Mouse (Mus musculus): ENCODE results near the gene Plekho1. TPM values are rescaled to one million over a fixed set of nuclear protein-coding genes. Genes with fewer than 3 reads are reported as not detected.

The Plekho1 gene
- polyA plus RNA-seq, 1 experiment from 2014 or later = 6.6 TPM

- H3K9me3 ChIP-seq (replicated peaks) = no peaks in the 10 kb centered on the region
- no peak overlapping the region for H3K9ac ChIP-seq
- 36% methylated on average over 6 of the region's 6 CpGs for WGBS (ENCODE audit: insufficient replicate concordance)
- H3K36me3 ChIP-seq (replicated peaks) = no peaks in the 10 kb centered on the region
- H3K4me2 ChIP-seq = no peak overlapping the region
- no peak for ATAC-seq (ENCODE audit: insufficient read depth)
- no peaks in the 10 kb centered on the region for H3K4me1 ChIP-seq (replicated peaks)
- no peak overlapping the region for H3K27ac ChIP-seq (replicated peaks)
- H3K4me3 ChIP-seq (replicated peaks) = no peak overlapping the region
- no peaks in the 10 kb centered on the region for H3K27me3 ChIP-seq
These were observed 36.3 kb upstream of the Plekho1 start for GRCm38 (mm10) chr3:96031991-96032651.

GRCm38 (mm10) chr3:96029766-96030165 is 34.0 kb upstream of the Plekho1 start:
- no peak overlapping the region for H3K4me3 ChIP-seq (replicated peaks)
- H3K4me1 ChIP-seq (replicated peaks) = no peaks in the 10 kb centered on the region
- no peak overlapping the region for H3K27ac ChIP-seq (replicated peaks)
- no peaks in the 10 kb centered on the region for H3K36me3 ChIP-seq (replicated peaks)
- no peak overlapping the region for H3K4me2 ChIP-seq
- H3K27me3 ChIP-seq = no peaks in the 10 kb centered on the region
- no peak for ATAC-seq (ENCODE audit: insufficient read depth)
- no peak overlapping the region for H3K9ac ChIP-seq
- WGBS (ENCODE audit: insufficient replicate concordance) = 86% methylated on average over 11 of the region's 11 CpGs
- H3K9me3 ChIP-seq (replicated peaks) = no peaks in the 10 kb centered on the region

- Histone ChIP-seq H3K4me2 (no peak overlapping the region), H3K4me3 (replicated peaks) (no peak overlapping the region), H3K36me3 (replicated peaks) (no peaks in the 10 kb centered on the region), H3K9me3 (replicated peaks) (no peaks in the 10 kb centered on the region), H3K4me1 (replicated peaks) (no peaks in the 10 kb centered on the region), H3K9ac (no peak overlapping the region), H3K27ac (replicated peaks) (no peak overlapping the region), H3K27me3 (no peaks in the 10 kb centered on the region)
- no peak for ATAC-seq (ENCODE audit: insufficient read depth)
- 83% methylated on average over 3 of the region's 3 CpGs for WGBS (ENCODE audit: insufficient replicate concordance)
These were observed 33.5 kb upstream of the Plekho1 start for GRCm38 (mm10) chr3:96029336-96029735.

GRCm38 (mm10) chr3:96027875-96028274 is 32.1 kb upstream of the Plekho1 start:
- Histone ChIP-seq H3K9me3 (replicated peaks) (no peaks in the 10 kb centered on the region), H3K4me1 (replicated peaks) (no peaks in the 10 kb centered on the region), H3K36me3 (replicated peaks) (no peaks in the 10 kb centered on the region), H3K27me3 (no peaks in the 10 kb centered on the region), H3K27ac (replicated peaks) (no peak overlapping the region), H3K4me3 (replicated peaks) (no peak overlapping the region), H3K4me2 (no peak overlapping the region), H3K9ac (no peak overlapping the region)
- ATAC-seq (ENCODE audit: insufficient read depth) = no peak
- WGBS (ENCODE audit: insufficient replicate concordance) = 81% methylated on average over 1 of the region's 1 CpGs

- H3K36me3 ChIP-seq (replicated peaks) = no peaks in the 10 kb centered on the region
- WGBS (ENCODE audit: insufficient replicate concordance) = 74% methylated on average over 1 of the region's 1 CpGs
These were observed 31.3 kb upstream of the Plekho1 start for GRCm38 (mm10) chr3:96027145-96027544.

DNA sequence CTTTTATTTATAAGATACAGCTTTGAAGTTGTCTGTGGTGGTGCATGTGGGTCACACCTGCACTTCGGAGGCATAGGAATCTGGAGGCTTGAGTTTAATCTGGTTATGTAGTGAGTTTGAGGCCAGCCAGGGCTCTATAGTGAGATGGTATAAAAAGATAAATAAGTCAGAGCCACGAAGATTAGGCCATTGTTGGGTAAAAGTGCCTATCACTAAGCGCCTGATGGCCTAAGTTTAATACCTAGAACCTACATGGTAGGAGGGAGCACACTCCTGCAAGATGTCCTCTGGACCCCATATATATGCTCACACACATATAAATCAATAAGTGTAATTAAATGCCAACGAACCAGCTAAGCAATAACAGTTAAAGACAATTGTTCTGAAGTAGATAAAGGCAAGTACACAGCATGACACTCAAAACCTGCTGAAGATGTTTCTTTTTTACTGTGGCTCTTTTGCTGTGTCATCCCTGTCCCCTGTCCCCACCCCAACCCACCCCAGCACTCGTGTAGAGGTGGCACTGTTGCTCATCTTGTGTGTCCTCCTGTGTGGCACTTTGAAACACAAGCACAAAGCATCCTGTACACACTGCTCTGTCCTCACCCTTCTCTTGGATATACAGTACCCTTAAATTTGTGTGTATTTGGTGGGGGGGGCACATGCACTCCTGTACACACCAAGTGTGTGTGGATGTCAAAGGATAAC is 25.8 kb upstream of the Plekho1 start:
- H3K9ac ChIP-seq = no peak overlapping the region
- WGBS (ENCODE audit: insufficient replicate concordance) = 20% methylated on average over 5 of the region's 5 CpGs
- H3K27me3 ChIP-seq = no peaks in the 10 kb centered on the region
- no peak overlapping the region for H3K4me2 ChIP-seq
- no peak overlapping the region for H3K4me3 ChIP-seq (replicated peaks)
- H3K36me3 ChIP-seq (replicated peaks) = 0 out of 2 replicates have a peak, but pooled peaks cover 4% of the 10 kb centered on the region
- no peaks in the 10 kb centered on the region for H3K9me3 ChIP-seq (replicated peaks)
- H3K4me1 ChIP-seq (replicated peaks) = peaks cover 19% of the 10 kb centered on the region
- ATAC-seq (ENCODE audit: insufficient read depth) = peak; percentile 49
- H3K27ac ChIP-seq (replicated peaks) = no peak overlapping the region

More at GRCm38 (mm10) chr3:96027145-96027544, 31.3 kb upstream of the Plekho1 start:
- H3K27ac ChIP-seq (replicated peaks) = no peak overlapping the region
- no peak for ATAC-seq (ENCODE audit: insufficient read depth)
- H3K27me3 ChIP-seq = no peaks in the 10 kb centered on the region
- no peak overlapping the region for H3K9ac ChIP-seq
- no peaks in the 10 kb centered on the region for H3K9me3 ChIP-seq (replicated peaks)
- no peak overlapping the region for H3K4me2 ChIP-seq
- no peak overlapping the region for H3K4me3 ChIP-seq (replicated peaks)
- no peaks in the 10 kb centered on the region for H3K4me1 ChIP-seq (replicated peaks)

DNA sequence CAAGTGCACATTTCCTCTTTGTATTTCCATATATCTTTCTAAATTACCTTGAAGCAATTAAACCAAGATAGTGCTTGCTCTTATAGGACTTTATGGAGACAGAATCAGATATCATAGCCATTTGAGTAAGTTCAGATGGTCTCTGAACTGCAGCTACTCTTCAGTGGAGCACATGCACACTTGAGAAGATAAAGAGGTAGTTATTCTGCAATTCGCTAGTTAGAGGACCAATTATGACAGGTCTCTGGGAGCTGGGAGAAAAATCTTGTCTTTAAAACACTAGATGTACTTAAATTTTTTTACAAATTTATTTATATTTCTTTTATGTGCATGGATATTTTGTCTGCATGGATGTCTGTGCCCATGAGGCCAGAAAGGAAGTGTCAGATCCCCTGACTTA is 24.9 kb upstream of the Plekho1 start:
- H3K4me1 ChIP-seq (replicated peaks) = peaks cover 25% of the 10 kb centered on the region
- H3K4me2 ChIP-seq = no peak overlapping the region
- H3K9ac ChIP-seq = no peak overlapping the region
- no peak overlapping the region for H3K4me3 ChIP-seq (replicated peaks)
- 52% methylated on average over 1 of the region's 1 CpGs for WGBS (ENCODE audit: insufficient replicate concordance)
- no peak overlapping the region for H3K27ac ChIP-seq (replicated peaks)
- H3K27me3 ChIP-seq = no peaks in the 10 kb centered on the region
- ATAC-seq (ENCODE audit: insufficient read depth) = no peak
- no peaks in the 10 kb centered on the region for H3K9me3 ChIP-seq (replicated peaks)
- H3K36me3 ChIP-seq (replicated peaks) = 0 out of 2 replicates have a peak, but pooled peaks cover 4% of the 10 kb centered on the region

GRCm38 (mm10) chr3:96017461-96017860 is 21.7 kb upstream of the Plekho1 start:
- no peaks in the 10 kb centered on the region for H3K27me3 ChIP-seq
- H3K9ac ChIP-seq = no peak overlapping the region
- peaks cover 25% of the 10 kb centered on the region for H3K4me1 ChIP-seq (replicated peaks)
- WGBS (ENCODE audit: insufficient replicate concordance) = 40% methylated on average over 5 of the region's 5 CpGs
- no peaks in the 10 kb centered on the region for H3K9me3 ChIP-seq (replicated peaks)
- H3K27ac ChIP-seq (replicated peaks) = no peak overlapping the region
- 0 out of 2 replicates have a peak, but pooled peaks cover 4% of the 10 kb centered on the region for H3K36me3 ChIP-seq (replicated peaks)
- ATAC-seq (ENCODE audit: insufficient read depth) = no peak
- no peak overlapping the region for H3K4me3 ChIP-seq (replicated peaks)
- H3K4me2 ChIP-seq = no peak overlapping the region

- H3K27me3 ChIP-seq = no peaks in the 10 kb centered on the region
- H3K4me3 ChIP-seq (replicated peaks) = no peak overlapping the region
- no peak overlapping the region for H3K4me2 ChIP-seq
- no peak overlapping the region for H3K9ac ChIP-seq
- 84% methylated on average over 2 of the region's 2 CpGs for WGBS (ENCODE audit: insufficient replicate concordance)
- ATAC-seq (ENCODE audit: insufficient read depth) = no peak
- no peak overlapping the region for H3K27ac ChIP-seq (replicated peaks)
- peaks cover 20% of the 10 kb centered on the region for H3K4me1 ChIP-seq (replicated peaks)
- H3K9me3 ChIP-seq (replicated peaks) = no peaks in the 10 kb centered on the region
- 0 out of 2 replicates have a peak, but pooled peaks cover 4% of the 10 kb centered on the region for H3K36me3 ChIP-seq (replicated peaks)
These were observed 20.6 kb upstream of the Plekho1 start for GRCm38 (mm10) chr3:96016257-96016889.

DNA sequence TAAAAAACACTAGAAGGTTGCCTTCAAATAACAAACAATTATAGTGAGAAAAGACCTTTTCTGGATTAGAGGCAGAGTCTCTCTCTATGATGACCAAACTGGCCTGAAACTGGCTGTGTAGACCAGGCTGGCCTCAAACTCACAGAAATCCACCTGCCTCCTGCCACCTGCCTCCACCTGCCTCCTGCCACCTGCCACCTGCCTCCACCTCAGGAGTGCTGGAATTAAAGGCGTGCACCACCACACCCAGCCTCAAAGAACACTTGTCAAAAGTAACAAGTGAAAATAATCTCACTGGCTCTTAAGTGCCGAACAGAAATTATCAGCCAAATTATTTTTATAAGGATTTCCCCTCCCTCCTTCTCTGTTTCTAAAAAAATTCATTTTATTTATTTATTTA is 19.9 kb upstream of the Plekho1 start:
- WGBS (ENCODE audit: insufficient replicate concordance) = 77% methylated on average over 2 of the region's 2 CpGs
- Histone ChIP-seq H3K36me3 (replicated peaks) (0 out of 2 replicates have a peak, but pooled peaks cover 4% of the 10 kb centered on the region), H3K27me3 (no peaks in the 10 kb centered on the region), H3K4me3 (replicated peaks) (no peak overlapping the region), H3K27ac (replicated peaks) (no peak overlapping the region), H3K4me2 (no peak overlapping the region), H3K4me1 (replicated peaks) (peaks cover 15% of the 10 kb centered on the region), H3K9me3 (replicated peaks) (no peaks in the 10 kb centered on the region), H3K9ac (no peak overlapping the region)
- ATAC-seq (ENCODE audit: insufficient read depth) = no peak

- H3K9ac ChIP-seq = no peak overlapping the region
- H3K9me3 ChIP-seq (replicated peaks) = no peaks in the 10 kb centered on the region
- WGBS (ENCODE audit: insufficient replicate concordance) = 66% methylated on average over 5 of the region's 5 CpGs
- no peaks in the 10 kb centered on the region for H3K27me3 ChIP-seq
- no peak overlapping the region for H3K4me2 ChIP-seq
- H3K4me3 ChIP-seq (replicated peaks) = no peak overlapping the region
- no peak overlapping the region for H3K27ac ChIP-seq (replicated peaks)
- peaks cover 15% of the 10 kb centered on the region for H3K4me1 ChIP-seq (replicated peaks)
- ATAC-seq (ENCODE audit: insufficient read depth) = no peak
- H3K36me3 ChIP-seq (replicated peaks) = no peaks in the 10 kb centered on the region
These were observed 17.0 kb upstream of the Plekho1 start for GRCm38 (mm10) chr3:96012805-96013204.
